Mouse (Mus musculus) myocyte (in vitro differentiated cells): ENCODE data around the gene Rere.

Experiments
- CEBPB ChIP-seq: IDR thresholded peaks from 2 replicates; pipeline ENCODE4 v1.6.1; 2011; ENCODE audit warnings: mild to moderate bottlenecking, moderate library complexity; ENCODE audit not compliant: poor library complexity, insufficient read depth, severe bottlenecking
- E2F4 ChIP-seq: IDR thresholded peaks from one replicate; pipeline ENCODE4 v1.6.1; 2011; ENCODE audit warnings: mild to moderate bottlenecking, control low read depth, moderate library complexity; ENCODE audit not compliant: insufficient read depth
- MAX ChIP-seq: IDR thresholded peaks from one replicate; pipeline ENCODE4 v1.6.1; 2011; ENCODE audit warnings: low read depth, mild to moderate bottlenecking, control low read depth
- MYOD1 ChIP-seq, 3 experiments: IDR thresholded peaks; one replicate each; pipeline ENCODE4 v1.6.1; 2011; ENCODE audit warnings: control low read depth in 2 of 3, low read depth in 2 of 3, mild to moderate bottlenecking in 2 of 3, moderate library complexity in 1 of 3; ENCODE audit not compliant: insufficient read length in 2 of 3, control insufficient read depth in 1 of 3
- MYOG ChIP-seq, 3 experiments: IDR thresholded peaks; one replicate each; pipeline ENCODE4 v1.6.1; 2011; ENCODE audit warnings: control low read depth in 2 of 3, low read depth in 2 of 3, mild to moderate bottlenecking in 2 of 3; ENCODE audit not compliant: insufficient read length in 2 of 3, control insufficient read depth in 1 of 3, insufficient read depth in 1 of 3
- POLR2A ChIP-seq: IDR thresholded peaks from one replicate; pipeline ENCODE4 v1.6.1; 2011; ENCODE audit warnings: low read depth, mild to moderate bottlenecking, control low read depth, moderate library complexity; ENCODE audit not compliant: insufficient read length
- POLR2AphosphoS2 ChIP-seq: IDR thresholded peaks from one replicate; pipeline ENCODE4 v1.6.1; 2011; ENCODE audit warnings: low read depth, control low read depth; ENCODE audit not compliant: insufficient read length
- REST ChIP-seq: IDR thresholded peaks from one replicate; pipeline ENCODE4 v1.6.1; 2011; ENCODE audit warnings: mild to moderate bottlenecking, control low read depth, moderate library complexity; ENCODE audit not compliant: insufficient read depth, insufficient read length
- SRF ChIP-seq: IDR thresholded peaks from one replicate; pipeline ENCODE4 v1.6.1; 2011; ENCODE audit warnings: low read depth; ENCODE audit not compliant: control insufficient read depth, insufficient read length
- TCF12 ChIP-seq: IDR thresholded peaks from one replicate; pipeline ENCODE4 v1.6.1; 2011; ENCODE audit warnings: mild to moderate bottlenecking, control low read depth; ENCODE audit not compliant: poor library complexity, insufficient read depth, severe bottlenecking
- TCF3 ChIP-seq: IDR thresholded peaks from one replicate; pipeline ENCODE4 v1.6.1; 2011; ENCODE audit warnings: low read depth, control low read depth; ENCODE audit not compliant: insufficient read length
- USF1 ChIP-seq: IDR thresholded peaks from one replicate; pipeline ENCODE4 v1.6.1; 2011; ENCODE audit warnings: low read depth, mild to moderate bottlenecking, control low read depth, moderate library complexity

GRCm38 (mm10) chr4:150663192-150663591, 381.7 kb downstream of the Rere start:
- TF ChIP-seq POLR2A (no peak), TCF3 (no peak), USF1 (no peak), POLR2AphosphoS2 (no peak), E2F4 (no peak), MYOG (IDR thresholded peaks at IDR 0.05; ENCODE audit: control insufficient read depth in 1 of 3, insufficient read depth in 1 of 3, insufficient read length in 2 of 3, low read depth in 2 of 3) (no peak), REST (no peak), MYOD1 (IDR thresholded peaks at IDR 0.05; ENCODE audit: control insufficient read depth in 1 of 3, insufficient read length in 2 of 3, low read depth in 2 of 3) (no peak), MAX (no peak), TCF12 (no peak), CEBPB (no peak), SRF (no peak)
